Mouse (Mus musculus): ENCODE data around the gene Parp9.
"Not testable (repeated sequence)": the region's sequence is repeated elsewhere in the genome, so short reads cannot be mapped to it uniquely, and the experiment has no call there.

Gene Parp9

GRCm38 (mm10) chr16:35938211-35939151 lies at the start of gene Parp9, which contains the start of gene Dtx3l:
Parp9 (plus strand) TSS chr16:35938470.
Dtx3l (minus strand) TSS chr16:35939151.
- no peak for DNase-seq (ENCODE audit: low read depth, low spot score)

GRCm38 (mm10) chr16:35888910-35889309 lies 49.4 kb upstream of the Parp9 start:
- DNase-seq (ENCODE audit: low read depth, low spot score) = no peak

GRCm38 (mm10) chr16:35890645-35891044 lies 47.6 kb upstream of the Parp9 start:
- no peak for DNase-seq (ENCODE audit: low read depth, low spot score)

- DNase-seq (ENCODE audit: low read depth, low spot score) = not testable (repeated sequence)
Observed at GRCm38 (mm10) chr16:35891603-35892002, 46.7 kb upstream of the Parp9 start.

- no peak for DNase-seq (ENCODE audit: low read depth, low spot score)
Observed at GRCm38 (mm10) chr16:35894997-35895396, 43.3 kb upstream of the Parp9 start.

- DNase-seq (ENCODE audit: low read depth, low spot score) = no peak
Observed at GRCm38 (mm10) chr16:35900541-35900940, 37.7 kb upstream of the Parp9 start.

- no peak for DNase-seq (ENCODE audit: low read depth, low spot score)
Observed at GRCm38 (mm10) chr16:35903014-35903640, 35.1 kb upstream of the Parp9 start.

- no peak for DNase-seq (ENCODE audit: low read depth, low spot score)
Observed at GRCm38 (mm10) chr16:35904121-35904736, 34.0 kb upstream of the Parp9 start.

GRCm38 (mm10) chr16:35905355-35905754 lies 32.9 kb upstream of the Parp9 start:
- no peak for DNase-seq (ENCODE audit: low read depth, low spot score)

GRCm38 (mm10) chr16:35905819-35906485 lies 32.3 kb upstream of the Parp9 start:
- no peak for DNase-seq (ENCODE audit: low read depth, low spot score)

GRCm38 (mm10) chr16:35906887-35907286 lies 31.4 kb upstream of the Parp9 start:
- DNase-seq (ENCODE audit: low read depth, low spot score) = no peak

GRCm38 (mm10) chr16:35907432-35908201 lies 30.7 kb upstream of the Parp9 start:
- no peak for DNase-seq (ENCODE audit: low read depth, low spot score)

- no peak for DNase-seq (ENCODE audit: low read depth, low spot score)
Observed at GRCm38 (mm10) chr16:35911449-35911848, 26.8 kb upstream of the Parp9 start.

GRCm38 (mm10) chr16:35913526-35913925 lies 24.7 kb upstream of the Parp9 start:
- no peak for DNase-seq (ENCODE audit: low read depth, low spot score)

- DNase-seq (ENCODE audit: low read depth, low spot score) = no peak
Observed at GRCm38 (mm10) chr16:35914301-35914700, 24.0 kb upstream of the Parp9 start.

- no peak for DNase-seq (ENCODE audit: low read depth, low spot score)
Observed at GRCm38 (mm10) chr16:35918721-35919543, 19.3 kb upstream of the Parp9 start.

GRCm38 (mm10) chr16:35921676-35922235 lies 16.5 kb upstream of the Parp9 start:
- no peak for DNase-seq (ENCODE audit: low read depth, low spot score)

GRCm38 (mm10) chr16:35922301-35922895 lies 15.9 kb upstream of the Parp9 start:
- DNase-seq (ENCODE audit: low read depth, low spot score) = no peak

- DNase-seq (ENCODE audit: low read depth, low spot score) = no peak
Observed at GRCm38 (mm10) chr16:35923546-35924198, 14.6 kb upstream of the Parp9 start.
